Mouse (Mus musculus): ENCODE results near the gene Vps53.
"Not testable (repeated sequence)": the region's sequence is repeated elsewhere in the genome, so short reads cannot be mapped to it uniquely, and the experiment has no call there.

Gene Vps53

GRCm38 (mm10) chr11:76020916-76021315 is 158.5 kb downstream of the Vps53 start:
- no peak for DNase-seq (ENCODE audit: low spot score in 2 of 2)

GRCm38 (mm10) chr11:76019879-76020278 is 159.6 kb downstream of the Vps53 start:
- DNase-seq (ENCODE audit: low spot score in 2 of 2), result no peak

- DNase-seq (ENCODE audit: low spot score in 2 of 2), result no peak
These were observed 163.6 kb downstream of the Vps53 start for GRCm38 (mm10) chr11:76015814-76016213.

GRCm38 (mm10) chr11:76015251-76015650 is 164.2 kb downstream of the Vps53 start:
- no peak for DNase-seq (ENCODE audit: low spot score in 2 of 2)

- no peak for DNase-seq (ENCODE audit: low spot score in 2 of 2)
These were observed 168.4 kb downstream of the Vps53 start for GRCm38 (mm10) chr11:76010838-76011624.

- DNase-seq (ENCODE audit: low spot score in 2 of 2), result no peak
These were observed 170.3 kb downstream of the Vps53 start for GRCm38 (mm10) chr11:76009101-76009500.

GRCm38 (mm10) chr11:76008162-76008561 is 171.3 kb downstream of the Vps53 start:
- peak in 1 of 2 experiments; percentile 15 for DNase-seq (ENCODE audit: low spot score in 2 of 2)

- DNase-seq (ENCODE audit: low spot score in 2 of 2), result not testable (repeated sequence)
These were observed 175.2 kb downstream of the Vps53 start for GRCm38 (mm10) chr11:76004276-76004675.

- no peak for DNase-seq (ENCODE audit: low spot score in 2 of 2)
These were observed 178.1 kb downstream of the Vps53 start for GRCm38 (mm10) chr11:76001237-76001878.

GRCm38 (mm10) chr11:76000701-76001100 is 178.7 kb downstream of the Vps53 start:
- no peak for DNase-seq (ENCODE audit: low spot score in 2 of 2)

- peak; percentile 66 to 84 for DNase-seq (ENCODE audit: low spot score in 2 of 2)
These were observed 179.8 kb downstream of the Vps53 start, which contains the start of gene 1700016K19Rik for GRCm38 (mm10) chr11:75999440-76000155. TSS of gene 1700016K19Rik (plus strand) at chr11:75999912.

All from urinary bladder, adult 18-20 months (tissue).